Comparison of ENCODE assay signal across 9 mouse cellular contexts in genomic region chr1:119093739-119094138, GRCm38 (mm10). TPM values are rescaled to one million over a fixed set of nuclear protein-coding genes. Genes with fewer than 3 reads are reported as not detected.
DNase-seq lines count a peak whose midpoint lies in the region; TF ChIP-seq lines count a peak whose summit lies in the region.
"Had no signal": no experiment of that assay in that cellular context is flagged by ENCODE, and none has a peak within 500 bp of the region (broad histone marks: within the 10 kb centered on the region; RNA-seq: fewer than 3 reads in every experiment).

No protein-coding gene starts in this region.

- peak; percentile 5 for DNase-seq in CD4-positive helper T cell, adult 2 months (ENCODE audit: low read depth, low spot score)
- peak; percentile 87 for DNase-seq in adrenal gland, postnatal 10 days
- DNase-seq in embryo, embryonic 11.5 days (ENCODE audit: low read depth, low spot score), result peak; percentile 62
- DNase-seq in heart, postnatal 14 days, result peak; percentile 67 to 82
- DNase-seq in layer of hippocampus, adult 18-20 months (ENCODE audit: low spot score in 2 of 2), result peak; percentile 44 to 80
- DNase-seq in lung, adult 2 months, result peak; percentile 48
- peak; percentile 73 for DNase-seq in ovary, postnatal 14 days (ENCODE audit: low spot score)
- DNase-seq in urinary bladder, postnatal 4 days (ENCODE audit: low spot score in 2 of 2), result peak; percentile 42 to 78

- 13% methylated on average over 8 of the region's 8 CpGs for WGBS in lung, adult 2 months

- H3K4me1 ChIP-seq in lung, adult 2 months (ENCODE audit: control insufficient read depth, insufficient read depth, low read length), result no peaks in the 10 kb centered on the region

- intact Hi-C loops in heart, postnatal 14 days (cut with DNase I), result loop anchor here (2.0 to 5.0 kb wide), 3 partner anchors 164 to 369 kb away; partner anchors contain the start of gene Inhbb

- peak; percentile 87 for TF ChIP-seq CTCF in lung, adult 2 months (IDR thresholded peaks at IDR 0.05; ENCODE audit: insufficient read depth, low read length)

- no peak for TF ChIP-seq POLR2A in lung, adult 2 months (IDR thresholded peaks at IDR 0.05; ENCODE audit: borderline replicate concordance, extremely low read depth, low read depth, low read length)

- H3K4me3 ChIP-seq in lung, adult 2 months (replicated peaks; ENCODE audit: extremely low read depth, low read depth, low read length), result no peak overlapping the region
- H3K4me3 ChIP-seq: stomach, embryonic 15.5 days had no signal

RNA-seq across cellular contexts. Expression of gene Gli2, which starts 40.3 kb away (rescaled TPM):
- 1 to 10 TPM; 1.5 to 3.3 TPM for total RNA-seq in adrenal gland, postnatal 10 days (2021)
- 1 to 10 TPM; 1.7 to 2.1 TPM for total RNA-seq in heart, postnatal 14 days (2021)
- total RNA-seq in layer of hippocampus, adult 18-20 months (2021), result 1 to 10 TPM; 3.2 to 4.1 TPM
- polyA plus RNA-seq in lung, adult 2 months (2012; rRNA removed), result 4.1 and 4.4 TPM in 2 replicates

Comparison
In these comparisons a context has a peak if more than half of its experiments do, and no peak if none do; other contexts are left out.
1. DNase-seq: peak in every context shown above with its lines; median percentile 87 in adrenal gland, postnatal 10 days; 74 in heart, postnatal 14 days; 73 in ovary, postnatal 14 days; 62 in embryo, embryonic 11.5 days; 62 in layer of hippocampus, adult 18-20 months; 60 in urinary bladder, postnatal 4 days; 48 in lung, adult 2 months; 5 in CD4-positive helper T cell, adult 2 months.